Mouse (Mus musculus) CD4-positive, CD25-positive, alpha-beta regulatory T cell, adult 2 months (primary cell): ENCODE data around the gene Oip5.

Source experiments
- DNase-seq: peaks from one replicate; pipeline ENCODE4 v3.0.0-alpha.2; 2012; ENCODE audit warnings: low read depth, low spot score

Oip5 gene

GRCm38 (mm10) chr2:119587383-119587782 is 30.9 kb downstream of the Oip5 start:
- DNase-seq, result peak; percentile 82

GRCm38 (mm10) chr2:119584282-119584681 is 34.0 kb downstream of the Oip5 start:
- DNase-seq, result no peak

- DNase-seq, result no peak
Observed at GRCm38 (mm10) chr2:119583439-119583838, 34.8 kb downstream of the Oip5 start.

GRCm38 (mm10) chr2:119581571-119581970 is 36.7 kb downstream of the Oip5 start:
- no peak for DNase-seq

DNA sequence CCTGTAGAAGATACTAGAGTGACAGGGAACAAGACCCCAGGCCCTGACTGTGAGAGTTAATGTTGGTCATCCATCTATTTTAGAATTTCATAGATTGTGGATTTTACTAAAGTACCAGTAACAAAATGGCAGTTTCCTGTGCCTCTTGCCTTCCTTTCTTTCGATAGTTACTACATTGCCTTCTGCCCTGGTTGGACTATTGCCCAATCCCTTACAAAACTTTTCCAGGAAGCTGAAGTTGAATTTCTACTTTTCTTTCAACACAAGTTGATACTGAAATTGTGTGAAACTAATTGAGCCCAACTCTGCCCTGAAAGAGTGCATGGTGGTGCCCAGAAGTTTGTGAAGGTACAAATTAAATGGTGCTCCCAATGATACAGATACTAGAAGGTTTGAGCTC is 45.8 kb downstream of the Oip5 start:
- DNase-seq, result no peak

- DNase-seq, result no peak
Observed at GRCm38 (mm10) chr2:119566182-119566855, 52.0 kb downstream of the Oip5 start.

GRCm38 (mm10) chr2:119565284-119565683 is 53.0 kb downstream of the Oip5 start:
- DNase-seq, result no peak

GRCm38 (mm10) chr2:119561794-119562193 is 56.5 kb downstream of the Oip5 start:
- DNase-seq, result no peak
